Mouse (Mus musculus) stomach, embryonic 14.5 days (tissue): ENCODE results near the gene Rab5if. TPM values are rescaled to one million over a fixed set of nuclear protein-coding genes. Genes with fewer than 3 reads are reported as not detected.
A peak's percentile ranks its signal among the peaks of the same experiment; 100 is the strongest.
"Not testable (repeated sequence)": the region's sequence is repeated elsewhere in the genome, so short reads cannot be mapped to it uniquely, and the experiment has no call there.

Experiments
- ATAC-seq: fragments of 200-750 bp; cut with Nextera tagmentation; 2 replicates; pipeline ENCODE4 v1.8.0; 2017; ENCODE audit warnings: low read depth, moderate TSS enrichment; ENCODE audit not compliant: insufficient number of reproducible peaks, insufficient read depth, low FRiP score
- H3K27ac ChIP-seq: fragments of 300-500 bp; sonication (generic); 2 replicates; pipeline ENCODE4 v1.5.1; 2014; ENCODE audit warnings: mild to moderate bottlenecking, low read length, moderate library complexity, mixed read lengths
- H3K27me3 ChIP-seq: fragments of 300-500 bp; sonication (generic); 2 replicates; pipeline ENCODE4 v1.6.1; 2014; ENCODE audit warnings: low read length, control low read depth, mixed read lengths; ENCODE audit not compliant: control insufficient read depth, insufficient read depth
- H3K36me3 ChIP-seq: fragments of 300-500 bp; sonication (generic); 2 replicates; pipeline ENCODE4 v1.6.1; 2014; ENCODE audit warnings: mild to moderate bottlenecking, control low read depth, low read length, moderate library complexity, mixed read lengths; ENCODE audit not compliant: control insufficient read depth, insufficient read depth
- H3K4me1 ChIP-seq: fragments of 300-500 bp; sonication (generic); 2 replicates; pipeline ENCODE4 v1.6.1; 2014; ENCODE audit warnings: low read length, control low read depth, mixed read lengths; ENCODE audit not compliant: control insufficient read depth, insufficient read depth
- H3K4me2 ChIP-seq: fragments of 300-500 bp; sonication (generic); replicated peaks from 2 replicates; pipeline ENCODE4 v1.6.1; 2014; ENCODE audit warnings: low read depth, low read length, control low read depth
- H3K4me3 ChIP-seq: fragments of 300-500 bp; sonication (generic); 2 replicates; pipeline ENCODE4 v1.5.1; 2014; ENCODE audit warnings: low read depth, low read length, control low read depth
- H3K9ac ChIP-seq: fragments of 300-500 bp; sonication (generic); replicated peaks from 2 replicates; pipeline ENCODE4 v1.6.1; 2014; ENCODE audit warnings: low read depth, mild to moderate bottlenecking, control low read depth, low read length, moderate library complexity, mixed read lengths
- H3K9me3 ChIP-seq: fragments of 300-500 bp; sonication (generic); 2 replicates; pipeline ENCODE4 v1.6.1; 2016; ENCODE audit warnings: low read depth, low read length, control low read depth; ENCODE audit not compliant: control insufficient read depth
- WGBS: fragments of 180-500 bp; shearing (Covaris S2); extraction: QIAGEN DNeasy Blood & Tissue Kit; methylation state at CpG from one replicate; pipeline ENCODE4 v1.1.7; 2014; 5-methylcytosine and 5-hydroxymethylcytosine counted together
- polyA plus RNA-seq: library from polyadenylated mRNA; unstranded; fragments of >200 nt; fragmentation: Nextera tagmentation; extraction: Ambion mirVana; gene quantifications from 2 replicates; pipeline ENCODE4 v1.2.1, GENCODE M21; 2014

The Rab5if gene
- polyA plus RNA-seq = 189 and 202 TPM in 2 replicates

GRCm38 (mm10) chr2:156862772-156863486 is at the start of gene Rab5if:
Rab5if (plus strand) TSS chr2:156863128.
- Histone ChIP-seq H3K36me3 (peaks cover 14% of the 10 kb centered on the region), H3K27me3 (no peaks in the 10 kb centered on the region), H3K4me1 (peaks cover 19% of the 10 kb centered on the region), H3K9me3 (no peaks in the 10 kb centered on the region), H3K9ac (peak within 1 kb of the TSS; percentile 85), H3K4me2 (peak within 1 kb of the TSS; percentile 91), H3K4me3 (peak within 1 kb of the TSS; percentile 99), H3K27ac (peak within 1 kb of the TSS; percentile 94)
- whole genome bisulfite sequencing = under 1% methylated on average over 90 of the region's 98 CpGs
- ATAC-seq = peak; percentile 95

GRCm38 (mm10) chr2:156814344-156814801 is 48.6 kb upstream of the Rab5if start:
- Histone ChIP-seq H3K27ac (peak overlapping the region; percentile 64), H3K36me3 (no peaks in the 10 kb centered on the region), H3K9me3 (no peaks in the 10 kb centered on the region), H3K4me3 (no peak overlapping the region), H3K9ac (no peak overlapping the region), H3K4me2 (0 out of 2 replicates have a peak overlapping the region, but pooled peaks have one; percentile 1), H3K27me3 (no peaks in the 10 kb centered on the region), H3K4me1 (peaks cover 14% of the 10 kb centered on the region; the same call in 1 of the 2 replicates)
- 12% methylated on average over 8 of the region's 8 CpGs for WGBS
- peak; percentile 46; the same call in 1 of the 2 replicates for ATAC-seq

- ATAC-seq = no peak; the same call in 1 of the 2 replicates
- no peaks in the 10 kb centered on the region for H3K9me3 ChIP-seq
- no peaks in the 10 kb centered on the region for H3K27me3 ChIP-seq
- no peak overlapping the region for H3K4me3 ChIP-seq
- peak overlapping the region; percentile 64 for H3K27ac ChIP-seq
- H3K4me2 ChIP-seq = 0 out of 2 replicates have a peak overlapping the region, but pooled peaks have one; percentile 1
- no peak overlapping the region for H3K9ac ChIP-seq
- H3K4me1 ChIP-seq = peaks cover 14% of the 10 kb centered on the region; the same call in 1 of the 2 replicates
- 22% methylated on average over 5 of the region's 5 CpGs for WGBS
- no peaks in the 10 kb centered on the region for H3K36me3 ChIP-seq
Measured at GRCm38 (mm10) chr2:156814893-156815292, 48.0 kb upstream of the Rab5if start.

GRCm38 (mm10) chr2:156815412-156815811 is 47.5 kb upstream of the Rab5if start:
- no peaks in the 10 kb centered on the region for H3K27me3 ChIP-seq
- no peaks in the 10 kb centered on the region for H3K36me3 ChIP-seq
- no peaks in the 10 kb centered on the region for H3K9me3 ChIP-seq
- WGBS = 53% methylated on average over 3 of the region's 3 CpGs
- peak overlapping the region; percentile 64 for H3K27ac ChIP-seq
- no peak for ATAC-seq
- no peak overlapping the region for H3K4me2 ChIP-seq
- no peak overlapping the region for H3K9ac ChIP-seq
- H3K4me3 ChIP-seq = no peak overlapping the region
- H3K4me1 ChIP-seq = peaks cover 14% of the 10 kb centered on the region; the same call in 1 of the 2 replicates

- no peak for ATAC-seq
- Histone ChIP-seq H3K9me3 (no peaks in the 10 kb centered on the region), H3K4me2 (no peak overlapping the region), H3K27me3 (no peaks in the 10 kb centered on the region), H3K36me3 (no peaks in the 10 kb centered on the region), H3K4me3 (no peak overlapping the region), H3K9ac (no peak overlapping the region), H3K27ac (peak overlapping the region; percentile 44; the same call in 1 of the 2 replicates), H3K4me1 (peaks cover 14% of the 10 kb centered on the region; the same call in 1 of the 2 replicates)
- 53% methylated on average over 1 of the region's 1 CpGs for WGBS
Measured at GRCm38 (mm10) chr2:156816116-156816515, 46.8 kb upstream of the Rab5if start.

GRCm38 (mm10) chr2:156825128-156825527 is 37.8 kb upstream of the Rab5if start:
- H3K27me3 ChIP-seq, H3K9ac ChIP-seq, ATAC-seq, H3K4me1 ChIP-seq, H3K4me2 ChIP-seq, H3K27ac ChIP-seq, H3K4me3 ChIP-seq, H3K36me3 ChIP-seq, H3K9me3 ChIP-seq: not testable (repeated sequence)
- WGBS = 93% methylated on average over 5 of the region's 6 CpGs

GRCm38 (mm10) chr2:156834336-156834735 is 28.6 kb upstream of the Rab5if start:
- Histone ChIP-seq H3K4me2 (no peak overlapping the region), H3K27ac (no peak overlapping the region), H3K4me1 (peaks cover 8% of the 10 kb centered on the region), H3K9me3 (peaks cover 13% of the 10 kb centered on the region; the same call in 1 of the 2 replicates), H3K9ac (no peak overlapping the region), H3K27me3 (no peaks in the 10 kb centered on the region), H3K4me3 (no peak overlapping the region), H3K36me3 (peaks cover 43% of the 10 kb centered on the region)
- WGBS = 96% methylated on average over 11 of the region's 11 CpGs
- no peak for ATAC-seq

- H3K4me1 ChIP-seq = peaks cover 32% of the 10 kb centered on the region
- H3K36me3 ChIP-seq = peaks cover 18% of the 10 kb centered on the region; the same call in 1 of the 2 replicates
- peak overlapping the region; percentile 47; the same call in 1 of the 2 replicates for H3K9ac ChIP-seq
- H3K27ac ChIP-seq = peak overlapping the region; percentile 98
- no peaks in the 10 kb centered on the region for H3K27me3 ChIP-seq
- no peaks in the 10 kb centered on the region for H3K9me3 ChIP-seq
- 60% methylated on average over 6 of the region's 6 CpGs for WGBS
- no peak for ATAC-seq
- H3K4me3 ChIP-seq = peak overlapping the region; percentile 92
- peak overlapping the region; percentile 71 for H3K4me2 ChIP-seq
Measured at GRCm38 (mm10) chr2:156838839-156839238, 24.1 kb upstream of the Rab5if start.
